Mouse (Mus musculus): Measurements from ENCODE around the gene Oaz2. TPM values are rescaled to one million over a fixed set of nuclear protein-coding genes. Genes with fewer than 3 reads are reported as not detected.

The Oaz2 gene
- 304 and 311 TPM in 2 replicates for polyA plus RNA-seq (2015; fragmentation: Nextera tagmentation; extraction: Ambion mirVana)

- no peak within 1 kb of the TSS for H3K9ac ChIP-seq
- H3K4me2 ChIP-seq (replicated peaks), result no peak within 1 kb of the TSS
- H3K27ac ChIP-seq (replicated peaks), result no peak within 1 kb of the TSS
- no peaks in the 10 kb centered on the region for H3K36me3 ChIP-seq
- ATAC-seq (ENCODE audit: insufficient number of reproducible peaks, low FRiP score, low TSS enrichment, low read depth), result no peak
- H3K4me3 ChIP-seq (replicated peaks), result no peak within 1 kb of the TSS
- 90% methylated on average over 8 of the region's 8 CpGs for WGBS
- no peaks in the 10 kb centered on the region for H3K9me3 ChIP-seq (replicated peaks)
- peaks cover 6% of the 10 kb centered on the region for H3K4me1 ChIP-seq
- no peaks in the 10 kb centered on the region for H3K27me3 ChIP-seq
These were observed at the start of gene Oaz2 for GRCm38 (mm10) chr9:65667701-65668100. Gene Oaz2, plus strand, starts transcription at chr9:65668001.

- ATAC-seq (ENCODE audit: insufficient number of reproducible peaks, low FRiP score, low TSS enrichment, low read depth), result no peak
- no peak overlapping the region for H3K4me2 ChIP-seq (replicated peaks)
- H3K4me1 ChIP-seq, result no peaks in the 10 kb centered on the region
- no peaks in the 10 kb centered on the region for H3K36me3 ChIP-seq
- no peaks in the 10 kb centered on the region for H3K27me3 ChIP-seq
- H3K9me3 ChIP-seq (replicated peaks), result no peaks in the 10 kb centered on the region
- no peak overlapping the region for H3K27ac ChIP-seq (replicated peaks)
- WGBS, result 52% methylated on average over 3 of the region's 3 CpGs
- H3K4me3 ChIP-seq (replicated peaks), result no peak overlapping the region
- H3K9ac ChIP-seq, result no peak overlapping the region
These were observed 48.5 kb upstream of the Oaz2 start for GRCm38 (mm10) chr9:65619311-65619710.

- H3K9me3 ChIP-seq (replicated peaks), result no peaks in the 10 kb centered on the region
- no peak for ATAC-seq (ENCODE audit: insufficient number of reproducible peaks, low FRiP score, low TSS enrichment, low read depth)
- no peak overlapping the region for H3K9ac ChIP-seq
- no peaks in the 10 kb centered on the region for H3K4me1 ChIP-seq
- H3K27ac ChIP-seq (replicated peaks), result no peak overlapping the region
- whole genome bisulfite sequencing, result 87% methylated on average over 4 of the region's 4 CpGs
- H3K27me3 ChIP-seq, result no peaks in the 10 kb centered on the region
- H3K36me3 ChIP-seq, result no peaks in the 10 kb centered on the region
- H3K4me3 ChIP-seq (replicated peaks), result no peak overlapping the region
- no peak overlapping the region for H3K4me2 ChIP-seq (replicated peaks)
These were observed 46.6 kb upstream of the Oaz2 start for GRCm38 (mm10) chr9:65621196-65621595.

- 71% methylated on average over 2 of the region's 2 CpGs for WGBS
- Histone ChIP-seq H3K4me3 (replicated peaks) (no peak overlapping the region), H3K27me3 (no peaks in the 10 kb centered on the region), H3K9ac (no peak overlapping the region), H3K36me3 (no peaks in the 10 kb centered on the region), H3K4me1 (no peaks in the 10 kb centered on the region), H3K27ac (replicated peaks) (no peak overlapping the region), H3K4me2 (replicated peaks) (no peak overlapping the region), H3K9me3 (replicated peaks) (no peaks in the 10 kb centered on the region)
- ATAC-seq (ENCODE audit: insufficient number of reproducible peaks, low FRiP score, low TSS enrichment, low read depth), result no peak
These were observed 46.1 kb upstream of the Oaz2 start for GRCm38 (mm10) chr9:65621666-65622065.

- H3K9me3 ChIP-seq (replicated peaks), result no peaks in the 10 kb centered on the region
- H3K27ac ChIP-seq (replicated peaks), result no peak overlapping the region
- H3K36me3 ChIP-seq, result no peaks in the 10 kb centered on the region
- no peak overlapping the region for H3K9ac ChIP-seq
- H3K4me3 ChIP-seq (replicated peaks), result no peak overlapping the region
- WGBS, result 83% methylated on average over 5 of the region's 5 CpGs
- peaks cover 8% of the 10 kb centered on the region; the same call in 1 of the 2 replicates for H3K27me3 ChIP-seq
- H3K4me1 ChIP-seq, result no peaks in the 10 kb centered on the region
- no peak for ATAC-seq (ENCODE audit: insufficient number of reproducible peaks, low FRiP score, low TSS enrichment, low read depth)
- H3K4me2 ChIP-seq (replicated peaks), result no peak overlapping the region
These were observed 45.0 kb upstream of the Oaz2 start for GRCm38 (mm10) chr9:65622826-65623225.

GRCm38 (mm10) chr9:65624266-65624665 is 43.5 kb upstream of the Oaz2 start:
- peaks cover 20% of the 10 kb centered on the region for H3K27me3 ChIP-seq
- H3K36me3 ChIP-seq, result no peaks in the 10 kb centered on the region
- no peak overlapping the region for H3K27ac ChIP-seq (replicated peaks)
- ATAC-seq (ENCODE audit: insufficient number of reproducible peaks, low FRiP score, low TSS enrichment, low read depth), result no peak
- H3K4me2 ChIP-seq (replicated peaks), result no peak overlapping the region
- H3K9me3 ChIP-seq (replicated peaks), result no peaks in the 10 kb centered on the region
- 59% methylated on average over 2 of the region's 2 CpGs for WGBS
- H3K9ac ChIP-seq, result no peak overlapping the region
- H3K4me1 ChIP-seq, result peaks cover 5% of the 10 kb centered on the region
- no peak overlapping the region for H3K4me3 ChIP-seq (replicated peaks)

- H3K36me3 ChIP-seq, result no peaks in the 10 kb centered on the region
- H3K4me3 ChIP-seq (replicated peaks), result peak within 1 kb of the TSS; percentile 57
- ATAC-seq (ENCODE audit: insufficient number of reproducible peaks, low FRiP score, low TSS enrichment, low read depth), result no peak
- peak within 1 kb of the TSS; percentile 50; the same call in 1 of the 2 replicates for H3K9ac ChIP-seq
- 2% methylated on average over 31 of the region's 40 CpGs for WGBS
- H3K27me3 ChIP-seq, result peaks cover 34% of the 10 kb centered on the region
- peaks cover 15% of the 10 kb centered on the region for H3K4me1 ChIP-seq
- no peaks in the 10 kb centered on the region for H3K9me3 ChIP-seq (replicated peaks)
- no peak within 1 kb of the TSS for H3K27ac ChIP-seq (replicated peaks)
- peak within 1 kb of the TSS; percentile 99 for H3K4me2 ChIP-seq (replicated peaks)
These were observed 38.6 kb upstream of the Oaz2 start, which contains the start of gene Rbpms2 for GRCm38 (mm10) chr9:65629025-65629766. Gene Rbpms2, plus strand, starts transcription at chr9:65629648.

GRCm38 (mm10) chr9:65629767-65630630 is 37.8 kb upstream of the Oaz2 start:
- H3K4me2 ChIP-seq (replicated peaks), result peak overlapping the region; percentile 99
- H3K9me3 ChIP-seq (replicated peaks), result no peaks in the 10 kb centered on the region
- under 1% methylated on average over 37 of the region's 83 CpGs for WGBS
- no peaks in the 10 kb centered on the region for H3K36me3 ChIP-seq
- peaks cover 34% of the 10 kb centered on the region for H3K27me3 ChIP-seq
- peak; percentile 94 for ATAC-seq (ENCODE audit: insufficient number of reproducible peaks, low FRiP score, low TSS enrichment, low read depth)
- H3K27ac ChIP-seq (replicated peaks), result no peak overlapping the region
- H3K9ac ChIP-seq, result peak overlapping the region; percentile 50; the same call in 1 of the 2 replicates
- peak overlapping the region; percentile 57 for H3K4me3 ChIP-seq (replicated peaks)
- H3K4me1 ChIP-seq, result peaks cover 15% of the 10 kb centered on the region

GRCm38 (mm10) chr9:65630631-65631353 is 37.0 kb upstream of the Oaz2 start:
- Histone ChIP-seq H3K4me2 (replicated peaks) (peak overlapping the region; percentile 99), H3K27me3 (peaks cover 34% of the 10 kb centered on the region), H3K36me3 (no peaks in the 10 kb centered on the region), H3K4me3 (replicated peaks) (peak overlapping the region; percentile 57), H3K27ac (replicated peaks) (no peak overlapping the region), H3K9ac (peak overlapping the region; percentile 50), H3K4me1 (peaks cover 15% of the 10 kb centered on the region), H3K9me3 (replicated peaks) (no peaks in the 10 kb centered on the region)
- under 1% methylated on average over 67 of the region's 78 CpGs for WGBS
- ATAC-seq (ENCODE audit: insufficient number of reproducible peaks, low FRiP score, low TSS enrichment, low read depth), result peak; percentile 77

- Histone ChIP-seq H3K9ac (0 out of 2 replicates have a peak overlapping the region, but pooled peaks have one; percentile 50), H3K4me2 (replicated peaks) (peak overlapping the region; percentile 99), H3K36me3 (no peaks in the 10 kb centered on the region), H3K27me3 (peaks cover 34% of the 10 kb centered on the region), H3K4me3 (replicated peaks) (peak overlapping the region; percentile 57), H3K27ac (replicated peaks) (no peak overlapping the region), H3K4me1 (peaks cover 15% of the 10 kb centered on the region), H3K9me3 (replicated peaks) (no peaks in the 10 kb centered on the region)
- 26% methylated on average over 16 of the region's 16 CpGs for WGBS
- ATAC-seq (ENCODE audit: insufficient number of reproducible peaks, low FRiP score, low TSS enrichment, low read depth), result no peak
These were observed 36.3 kb upstream of the Oaz2 start for GRCm38 (mm10) chr9:65631354-65632021.

Data from embryonic facial prominence, embryonic 15.5 days (tissue).